Mouse (Mus musculus): Measurements from ENCODE around the gene Kirrel3.

Gene Kirrel3

GRCm38 (mm10) chr9:34703547-34704300, 218.0 kb downstream of the Kirrel3 start:
- no peak for DNase-seq

- no peak for DNase-seq
Measured at GRCm38 (mm10) chr9:34704357-34704756, 218.7 kb downstream of the Kirrel3 start.

DNA sequence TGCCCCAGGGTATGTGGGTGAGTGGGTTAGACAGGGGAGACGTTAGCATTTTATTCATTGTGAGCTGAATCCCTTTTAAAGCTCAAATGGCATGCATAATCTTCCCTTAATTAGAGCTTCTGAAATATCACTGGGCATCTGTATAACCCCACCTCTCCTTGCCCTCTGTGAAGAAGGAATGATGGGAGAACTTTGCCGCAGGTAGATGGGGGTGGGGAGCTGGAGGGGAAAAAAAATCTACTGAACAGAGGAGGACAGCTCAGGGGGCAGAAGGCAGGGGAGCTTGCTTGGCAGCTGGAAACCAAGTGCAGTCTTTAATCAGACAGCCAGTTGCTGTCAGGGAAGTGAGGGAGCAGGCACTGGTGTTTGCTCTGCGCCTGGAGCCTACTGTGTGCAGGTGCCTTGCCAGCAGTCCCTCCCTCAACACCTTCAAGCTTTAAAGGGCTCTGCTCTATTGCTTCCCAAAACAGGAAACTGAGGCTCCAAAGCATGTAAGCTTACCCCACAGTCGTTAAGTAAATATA, 220.7 kb downstream of the Kirrel3 start:
- DNase-seq, result no peak

GRCm38 (mm10) chr9:34708691-34709090, 223.0 kb downstream of the Kirrel3 start:
- no peak for DNase-seq

DNA sequence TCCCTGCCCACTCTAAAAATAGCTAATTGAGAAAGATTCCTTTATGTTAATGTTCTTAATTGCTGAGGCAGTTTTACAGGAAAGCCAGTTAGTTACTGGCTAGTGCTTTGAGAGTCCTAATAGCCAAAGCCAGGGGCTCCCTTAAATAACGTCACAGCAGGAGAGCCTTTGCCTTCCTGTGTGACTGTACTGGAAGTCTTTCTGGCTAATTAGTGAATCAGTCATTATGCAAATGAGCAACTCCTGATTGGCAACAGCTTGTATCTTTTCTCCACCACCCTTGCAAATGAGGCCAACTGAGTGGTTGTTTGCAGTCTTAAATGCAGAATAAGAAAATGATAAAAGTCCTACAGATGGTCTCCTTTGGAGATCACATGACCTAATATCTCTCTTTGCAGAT, 226.3 kb downstream of the Kirrel3 start:
- DNase-seq, result no peak

DNA sequence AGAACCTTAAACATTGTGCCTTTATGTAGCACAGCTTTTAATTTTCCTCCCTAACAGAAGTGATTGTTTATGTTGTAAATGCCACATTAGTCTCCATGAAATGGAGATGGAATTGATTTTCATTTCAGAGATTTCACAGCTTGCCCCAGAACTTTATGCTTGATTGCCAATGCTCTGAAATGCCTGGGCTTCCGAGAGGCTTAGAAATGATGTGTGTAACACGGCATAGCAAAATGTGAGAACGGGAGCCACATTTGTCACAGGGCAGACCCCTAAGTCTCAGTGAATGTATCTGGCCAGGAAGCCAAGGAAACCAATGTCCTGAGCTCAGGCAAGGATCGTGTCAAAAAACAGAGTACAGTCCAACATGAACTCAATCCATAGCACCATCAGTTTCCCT, 227.3 kb downstream of the Kirrel3 start:
- DNase-seq, result no peak

DNA sequence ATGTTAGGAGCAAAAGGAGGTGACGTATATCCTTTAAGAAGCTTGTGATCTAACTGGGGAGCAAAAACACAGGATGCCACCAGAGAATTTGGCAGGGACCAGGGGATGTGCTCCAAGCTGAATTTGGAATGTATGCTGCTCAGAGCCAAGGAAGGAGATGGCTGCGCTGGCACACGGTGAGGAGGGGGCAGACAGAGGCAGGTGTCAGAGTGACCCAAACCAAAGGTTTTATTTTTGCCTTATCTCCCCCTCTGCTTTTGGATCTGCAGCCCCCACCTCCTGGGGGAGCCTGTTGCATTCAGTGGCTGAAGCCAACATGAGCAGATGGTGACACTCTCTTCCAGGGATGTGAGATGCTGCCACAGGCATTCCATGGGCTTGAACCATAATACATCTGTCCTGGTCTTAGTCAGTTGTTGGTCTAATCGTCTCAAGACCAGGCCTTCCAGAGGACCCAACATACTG, 227.8 kb downstream of the Kirrel3 start:
- DNase-seq, result peak; percentile 63

GRCm38 (mm10) chr9:34714996-34715619, 229.4 kb downstream of the Kirrel3 start:
- no peak for DNase-seq

GRCm38 (mm10) chr9:34716476-34716875, 230.8 kb downstream of the Kirrel3 start:
- peak; percentile 55 for DNase-seq

GRCm38 (mm10) chr9:34721478-34722197, 235.9 kb downstream of the Kirrel3 start:
- DNase-seq, result no peak

DNA sequence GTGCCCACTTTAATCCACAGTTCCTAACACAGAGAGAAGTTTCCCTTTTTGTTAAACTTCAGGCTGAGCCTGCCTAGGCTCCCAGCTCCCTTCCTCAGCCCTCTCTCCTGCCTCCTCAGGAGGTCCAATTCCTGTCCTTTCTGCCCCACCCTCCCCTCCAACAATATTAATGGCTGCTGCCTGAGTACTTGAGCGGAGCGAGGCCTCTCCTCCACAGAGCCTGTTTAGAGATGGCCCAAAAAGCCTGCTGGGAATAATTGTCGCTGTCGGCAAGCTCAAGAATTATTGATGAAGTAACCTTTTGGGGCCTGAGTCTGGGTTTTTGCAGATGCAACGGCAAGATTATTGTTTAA, 236.5 kb downstream of the Kirrel3 start:
- DNase-seq, result no peak

DNA sequence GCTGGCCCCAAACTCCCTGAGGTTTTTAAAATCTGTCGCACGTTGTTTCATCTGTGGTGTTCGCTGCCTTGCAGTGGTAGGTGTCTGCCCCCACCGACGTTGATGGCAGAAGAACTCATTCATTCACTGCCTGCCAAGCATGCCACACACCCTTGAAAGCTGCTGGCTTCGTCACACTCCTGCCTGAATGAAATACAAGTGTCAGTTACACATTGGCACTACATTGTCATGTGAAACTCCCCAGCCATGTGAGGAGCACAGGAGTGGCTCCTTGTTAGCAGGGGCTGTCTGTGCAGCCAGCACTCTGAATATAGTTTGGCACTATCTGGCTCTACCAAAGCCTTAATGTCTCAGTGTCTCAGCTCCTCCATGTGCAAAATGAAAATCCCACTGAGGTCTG, 246.8 kb downstream of the Kirrel3 start:
- DNase-seq, result no peak

DNA sequence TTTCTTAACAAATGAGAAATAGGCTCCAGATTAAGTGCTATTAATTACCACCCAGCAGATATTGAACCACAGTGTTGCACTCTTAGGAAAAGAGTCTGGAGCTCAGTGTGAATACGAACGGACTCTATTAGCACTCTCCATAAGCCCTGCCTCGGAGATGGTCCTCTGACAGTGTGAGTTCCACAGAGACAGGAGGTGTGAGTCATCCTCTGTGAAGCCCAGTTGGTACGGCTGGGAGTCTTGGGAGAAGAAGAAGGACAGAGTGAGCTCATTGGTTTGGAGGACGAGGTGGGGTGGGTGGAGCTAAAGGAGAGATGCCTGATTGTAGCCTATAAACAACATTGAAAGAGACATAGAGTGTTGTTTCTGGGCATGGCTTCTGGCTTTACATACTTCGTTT, 247.9 kb downstream of the Kirrel3 start:
- no peak for DNase-seq

DNA sequence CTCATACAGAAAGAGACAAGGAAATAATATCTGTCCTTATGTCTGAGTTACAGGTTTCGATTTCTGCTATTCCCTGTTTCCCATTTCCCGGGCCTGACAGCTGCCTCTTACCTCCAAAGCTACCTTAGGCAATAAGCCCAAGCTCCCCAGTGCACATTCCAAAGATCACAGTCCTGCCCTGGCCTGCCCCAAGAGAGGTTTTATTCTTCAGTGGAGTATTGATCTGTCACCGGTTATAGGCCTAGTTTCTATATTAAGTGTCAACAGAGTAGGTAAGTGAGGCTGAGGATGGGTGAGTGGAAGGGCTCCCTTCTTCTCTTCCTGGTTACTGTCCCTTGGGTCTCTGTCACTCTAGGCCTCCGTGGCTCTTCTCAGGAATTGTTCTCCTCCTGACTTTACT, 249.3 kb downstream of the Kirrel3 start:
- no peak for DNase-seq

- DNase-seq, result no peak
Measured at GRCm38 (mm10) chr9:34739431-34739830, 253.7 kb downstream of the Kirrel3 start.

- no peak for DNase-seq
Measured at GRCm38 (mm10) chr9:34740814-34741213, 255.1 kb downstream of the Kirrel3 start.

DNA sequence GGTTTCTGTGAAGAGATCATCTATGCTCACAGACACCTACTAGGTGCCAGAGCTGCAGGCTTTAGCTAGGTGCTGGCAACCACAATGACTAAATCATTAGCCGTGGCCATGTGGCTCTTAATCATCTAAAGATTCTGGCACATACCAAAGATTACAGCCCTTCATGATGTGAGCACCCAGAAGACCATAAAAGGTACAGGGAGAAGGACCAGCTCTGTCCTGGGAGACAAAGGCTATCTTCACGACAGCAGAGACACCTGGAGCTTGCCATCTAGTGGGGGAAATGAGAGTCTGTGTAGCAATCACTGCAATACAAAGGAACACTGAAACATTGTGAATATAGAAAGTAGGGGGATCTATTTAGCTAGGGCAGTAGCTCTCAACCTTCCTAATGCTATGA, 262.3 kb downstream of the Kirrel3 start:
- no peak for DNase-seq

GRCm38 (mm10) chr9:34749161-34749560, 263.5 kb downstream of the Kirrel3 start:
- peak; percentile 85 for DNase-seq

DNA sequence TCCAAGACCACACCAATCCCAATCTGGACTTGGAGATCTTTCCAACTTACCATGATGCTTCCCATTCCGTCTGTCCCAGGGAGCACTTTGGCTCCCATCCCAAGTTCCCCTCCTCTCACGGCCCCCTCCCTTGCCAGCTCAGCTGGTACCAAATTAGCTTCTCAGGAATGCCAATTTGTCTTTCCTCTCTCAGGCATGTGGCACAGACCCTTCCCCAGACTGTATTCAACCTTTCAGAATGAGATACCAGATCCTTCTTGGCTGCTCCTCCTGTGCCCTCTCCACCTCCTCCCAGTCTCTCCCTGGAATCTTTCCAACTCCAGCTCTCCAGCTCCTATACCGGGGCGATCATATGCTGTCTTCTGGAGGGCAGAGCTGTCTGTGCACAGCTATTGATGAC, 264.2 kb downstream of the Kirrel3 start:
- peak; percentile 78 for DNase-seq

DNA sequence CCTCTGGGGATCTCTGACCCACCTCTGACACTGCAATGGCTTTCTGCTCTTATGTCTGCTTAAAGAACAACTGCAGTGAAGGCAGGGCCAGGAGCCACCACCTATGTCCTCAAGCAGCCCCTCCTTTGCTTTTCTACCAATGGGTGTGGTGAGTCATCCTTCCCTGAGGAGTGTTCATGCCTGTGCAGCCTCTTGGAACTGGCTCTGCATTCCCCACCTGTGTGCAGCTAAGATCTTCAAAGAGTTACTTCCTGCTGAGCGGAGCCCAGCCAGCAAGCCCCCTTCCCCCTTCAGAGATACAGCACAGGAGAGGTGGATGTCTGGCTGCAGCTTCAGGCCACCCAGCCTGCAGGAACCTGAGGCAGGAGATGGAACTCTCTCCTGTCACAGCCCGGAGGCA, 265.2 kb downstream of the Kirrel3 start:
- no peak for DNase-seq

DNA sequence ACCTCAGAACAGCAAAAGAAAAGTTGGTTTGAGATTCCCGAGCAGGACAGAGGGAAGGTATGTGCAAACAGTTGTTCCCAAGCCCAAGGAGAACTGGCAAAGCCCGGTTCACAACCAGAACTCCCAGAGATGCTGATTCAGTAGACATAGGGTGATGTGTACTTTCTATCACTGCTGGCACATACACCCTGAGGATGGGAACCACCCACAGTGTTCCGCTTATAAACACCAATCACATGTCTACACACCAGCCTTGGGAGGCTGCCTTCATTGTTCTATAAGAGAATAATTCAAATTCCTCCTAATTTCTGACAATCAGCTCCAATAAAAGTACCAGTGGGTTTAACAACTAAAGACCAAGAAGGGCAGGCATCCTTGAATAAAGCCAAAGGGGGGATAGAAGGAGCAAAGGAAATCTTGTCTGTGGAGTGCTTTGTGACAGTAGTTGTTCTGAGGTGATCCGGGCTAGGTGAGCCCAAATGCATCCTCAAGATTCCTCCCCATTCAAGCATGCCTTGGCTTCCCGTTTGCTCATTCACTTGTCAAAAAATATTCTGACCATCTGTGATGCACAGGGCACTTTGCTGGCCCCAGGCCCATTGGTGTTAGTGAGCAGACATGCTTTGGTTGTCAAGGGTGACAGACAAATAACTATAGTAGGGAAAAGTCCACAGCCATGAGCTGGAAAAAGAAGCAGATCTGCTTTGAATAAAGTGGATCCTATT, 266.5 kb downstream of the Kirrel3 start:
- DNase-seq, result peak; percentile 38

DNA sequence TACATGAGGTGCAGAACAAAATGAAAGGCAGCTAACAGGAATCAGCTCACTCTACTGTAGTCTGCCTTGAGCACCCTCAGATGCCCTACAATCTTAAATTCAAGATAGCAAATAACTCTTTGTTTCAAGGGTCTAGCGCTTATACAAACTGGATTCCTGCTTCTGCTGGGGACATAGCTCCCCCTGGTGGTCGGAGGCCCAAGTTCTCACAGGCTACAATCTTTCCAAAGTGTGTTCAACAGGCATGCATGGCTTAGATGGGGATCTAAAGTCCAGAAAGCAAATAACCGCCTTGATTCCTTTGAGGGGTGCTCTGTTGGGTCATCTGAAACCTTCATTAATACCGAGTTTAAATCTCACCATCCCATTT, 267.1 kb downstream of the Kirrel3 start:
- peak; percentile 53 for DNase-seq

DNA sequence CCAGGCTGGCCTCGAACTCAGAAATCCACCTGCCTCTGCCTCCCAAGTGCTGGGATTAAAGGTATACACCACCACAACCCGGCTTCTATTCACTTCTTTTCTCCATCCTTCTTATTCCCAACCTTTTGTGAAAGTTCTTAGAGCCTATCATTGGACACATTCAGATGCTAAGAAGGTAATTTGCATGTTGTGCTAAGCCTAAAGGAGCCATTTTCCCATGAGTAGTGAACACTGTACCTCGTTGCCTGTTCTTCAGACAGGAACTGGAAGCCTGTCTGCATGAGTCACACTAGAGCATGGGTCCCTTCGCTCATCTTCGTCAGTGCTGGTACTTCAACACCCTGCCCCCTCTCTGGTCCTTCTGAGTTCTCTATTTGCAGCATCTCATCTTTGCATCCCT, 268.2 kb downstream of the Kirrel3 start:
- no peak for DNase-seq

Measured in cerebellum, adult 11-12 months (tissue).